Mouse (Mus musculus): ENCODE results near the gene Tln2. TPM values are rescaled to one million over a fixed set of nuclear protein-coding genes. Genes with fewer than 3 reads are reported as not detected.
A peak's percentile ranks its signal among the peaks of the same experiment; 100 is the strongest.

Gene Tln2
- total RNA-seq, 2 experiments from 2014 or later = 119 to 122 TPM

DNA sequence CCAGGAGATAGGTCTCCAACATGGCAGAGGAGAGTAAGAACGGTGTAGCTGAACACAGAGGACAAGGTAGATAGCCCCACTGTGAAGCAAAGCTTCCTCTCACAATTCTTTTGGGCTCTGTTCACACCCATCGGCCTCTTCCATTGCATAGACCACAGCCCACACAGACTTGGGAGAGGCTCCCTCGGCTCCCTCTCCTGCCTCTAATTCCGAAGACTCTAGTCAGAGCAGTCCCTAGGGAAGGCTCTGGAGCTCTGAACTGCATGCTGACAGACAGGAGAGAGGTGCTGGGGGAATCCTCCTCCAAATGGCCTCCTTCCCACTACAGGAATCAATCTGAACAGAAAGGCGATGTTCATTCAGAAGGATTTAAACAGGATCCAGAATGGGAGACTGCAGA, 72.9 kb downstream of the Tln2 start:
- no peak for DNase-seq (ENCODE audit: low spot score in 2 of 2)
- intact Hi-C loops (cut with DNase I) = no loop called here

DNA sequence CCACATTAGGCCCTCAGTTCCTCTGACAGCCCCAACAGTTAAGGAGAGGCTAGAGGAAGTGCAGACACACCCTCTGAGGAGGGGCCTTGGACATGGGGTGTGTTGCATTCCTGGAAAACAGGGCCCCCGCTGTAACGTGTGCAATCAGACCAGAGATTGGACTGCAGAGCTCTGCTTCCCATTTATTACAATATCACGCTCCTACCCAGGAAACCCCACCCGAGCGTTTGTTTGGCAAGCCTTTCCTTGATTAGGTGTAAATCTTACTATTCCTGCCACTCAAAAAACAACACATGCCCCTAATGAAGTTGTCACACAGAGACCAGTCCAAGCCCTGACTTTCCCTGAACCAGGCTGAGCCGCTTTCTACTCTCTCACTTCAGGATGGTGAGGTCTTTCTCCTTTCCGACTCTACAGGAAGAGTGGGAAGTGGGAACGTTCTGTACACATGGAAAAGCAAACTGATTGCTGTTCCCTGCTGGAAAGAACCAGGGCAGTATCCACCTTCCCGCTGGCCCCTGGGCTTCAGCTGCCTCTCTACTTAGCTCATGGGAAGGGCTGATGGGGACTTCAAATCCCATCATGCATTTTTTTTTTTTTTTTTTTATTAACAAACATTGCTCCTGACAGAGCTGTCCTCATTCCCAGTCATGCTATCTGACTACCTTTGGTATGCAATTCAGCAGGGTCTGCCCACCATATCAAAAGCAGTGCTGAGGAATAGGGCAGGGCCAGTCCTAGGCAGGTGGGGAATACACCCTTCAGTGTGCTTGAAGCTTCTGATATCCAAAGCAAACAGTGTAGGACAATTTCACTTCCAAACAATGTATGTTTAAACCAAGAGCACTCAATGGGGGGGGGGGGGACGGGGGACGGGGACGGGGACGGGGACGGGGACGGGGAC, 74.1 kb downstream of the Tln2 start:
- no peak for DNase-seq (ENCODE audit: low spot score in 2 of 2)
- intact Hi-C loops (cut with DNase I) = no loop called here

DNA sequence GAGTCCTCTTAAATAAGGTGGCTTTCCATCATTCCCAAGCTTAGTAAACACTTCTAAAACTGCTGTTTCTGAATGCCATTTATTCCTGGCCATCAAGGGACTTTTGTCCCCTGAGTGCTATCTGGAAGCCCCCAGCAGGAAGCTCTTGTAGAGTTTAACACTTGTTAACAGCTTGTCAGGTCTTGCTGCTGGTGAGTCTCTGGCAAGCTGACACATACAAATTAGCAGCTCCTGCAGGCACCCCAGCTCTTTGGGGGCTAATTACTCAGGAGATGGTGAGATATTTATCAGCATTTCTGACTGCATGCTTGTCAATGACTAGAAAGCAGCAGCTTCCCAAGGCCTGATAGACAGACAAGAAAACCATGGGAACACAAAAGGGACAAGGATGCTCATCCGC, 77.2 kb downstream of the Tln2 start:
- intact Hi-C loops (cut with DNase I) = no loop called here
- DNase-seq (ENCODE audit: low spot score in 2 of 2) = no peak

DNA sequence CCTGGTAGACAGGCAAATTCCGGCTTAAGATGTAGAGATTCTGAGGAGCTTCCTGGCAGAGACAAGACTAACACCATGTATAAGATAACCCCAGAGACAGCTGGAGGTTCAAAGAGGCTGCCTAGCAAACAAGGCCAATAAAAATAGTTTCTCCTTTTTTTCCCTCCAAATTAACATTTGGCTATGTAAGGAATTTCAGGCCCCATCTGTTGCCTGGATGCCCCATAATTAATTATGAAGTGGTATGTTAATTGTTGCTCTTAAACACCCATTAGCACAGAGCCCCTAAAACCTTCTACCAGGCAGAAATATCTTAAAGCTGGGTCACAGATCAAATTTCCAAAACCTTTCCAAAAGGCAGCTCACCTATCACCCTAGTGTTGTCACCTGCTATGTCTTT, 77.7 kb downstream of the Tln2 start:
- no peak for DNase-seq (ENCODE audit: low spot score in 2 of 2)
- intact Hi-C loops (cut with DNase I) = no loop called here

DNA sequence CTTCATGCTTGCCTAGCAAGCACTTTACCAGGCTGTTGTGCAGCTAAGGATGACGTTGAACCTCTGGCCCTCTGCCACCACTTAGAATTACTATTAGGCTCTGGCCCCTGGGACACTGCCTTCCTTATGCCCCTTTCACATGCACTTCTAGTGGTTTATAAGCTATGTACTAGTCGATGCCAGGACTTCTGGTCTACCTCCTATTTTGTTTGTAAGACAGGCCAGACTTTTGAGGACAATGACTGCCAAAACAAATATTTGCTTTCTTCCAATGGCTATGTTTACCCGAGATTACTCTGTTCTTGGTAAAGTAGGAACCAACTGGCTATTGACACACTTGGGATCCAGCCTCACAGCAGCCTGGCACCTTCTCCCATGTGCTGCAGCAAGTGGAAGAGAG, 82.1 kb downstream of the Tln2 start:
- intact Hi-C loops (cut with DNase I) = no loop called here

DNA sequence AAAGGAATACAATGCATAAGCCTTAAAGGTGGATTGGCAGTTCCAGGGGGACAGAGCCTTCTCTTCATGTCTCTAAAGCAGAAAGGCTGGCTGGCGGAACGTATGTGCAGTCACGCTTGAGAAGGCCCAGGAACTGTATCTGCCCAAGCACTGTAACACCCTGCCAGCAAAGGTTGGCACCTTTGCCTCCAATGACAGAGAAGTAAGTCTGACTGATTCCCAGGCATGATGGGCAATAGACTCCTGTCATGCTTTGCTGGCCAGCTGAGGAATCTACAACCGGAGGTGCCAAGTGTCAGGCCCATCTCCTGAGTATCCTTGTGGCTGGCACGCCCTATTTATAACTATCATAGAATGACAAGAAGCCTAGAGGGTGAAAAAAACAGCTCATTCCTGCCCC, 83.3 kb downstream of the Tln2 start:
- intact Hi-C loops (cut with DNase I) = no loop called here
- no peak for DNase-seq (ENCODE audit: low spot score in 2 of 2)

More for the DNA sequence above, 82.1 kb downstream of the Tln2 start:
- DNase-seq (ENCODE audit: low spot score in 2 of 2) = no peak

DNA sequence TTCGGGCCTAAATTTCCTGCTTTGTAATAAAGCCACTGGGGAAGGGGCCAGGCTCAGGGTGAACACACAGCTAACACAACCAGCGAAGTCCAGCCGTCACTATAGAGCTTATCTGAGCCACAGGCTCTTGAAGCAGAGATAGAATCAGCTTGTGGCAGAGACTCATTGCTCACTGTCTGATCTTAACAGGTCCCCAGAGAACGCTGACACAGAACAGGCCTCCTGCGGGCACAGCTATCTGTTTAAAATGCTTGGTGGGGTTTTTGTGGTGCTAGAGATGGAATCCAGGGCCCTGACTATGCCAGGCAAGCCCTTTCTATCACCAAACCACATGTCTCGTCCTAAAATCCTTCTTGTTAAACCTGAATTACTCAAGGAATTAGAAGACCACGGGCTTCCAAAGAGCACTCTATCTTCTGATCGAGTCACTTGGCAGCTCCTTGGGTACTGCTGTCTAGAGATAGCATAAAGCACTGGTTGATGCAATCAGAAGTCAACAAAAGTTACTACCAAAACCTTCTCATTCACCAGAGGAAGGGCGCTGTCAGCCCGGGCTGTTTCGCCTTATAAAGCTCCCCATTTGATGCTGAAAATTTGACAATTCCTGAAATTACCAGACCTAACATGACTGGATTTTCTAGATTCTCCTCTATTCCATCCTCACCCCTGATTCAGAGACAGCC, 95.9 kb downstream of the Tln2 start:
- intact Hi-C loops (cut with DNase I) = no loop called here
- no peak for DNase-seq (ENCODE audit: low spot score in 2 of 2)

DNA sequence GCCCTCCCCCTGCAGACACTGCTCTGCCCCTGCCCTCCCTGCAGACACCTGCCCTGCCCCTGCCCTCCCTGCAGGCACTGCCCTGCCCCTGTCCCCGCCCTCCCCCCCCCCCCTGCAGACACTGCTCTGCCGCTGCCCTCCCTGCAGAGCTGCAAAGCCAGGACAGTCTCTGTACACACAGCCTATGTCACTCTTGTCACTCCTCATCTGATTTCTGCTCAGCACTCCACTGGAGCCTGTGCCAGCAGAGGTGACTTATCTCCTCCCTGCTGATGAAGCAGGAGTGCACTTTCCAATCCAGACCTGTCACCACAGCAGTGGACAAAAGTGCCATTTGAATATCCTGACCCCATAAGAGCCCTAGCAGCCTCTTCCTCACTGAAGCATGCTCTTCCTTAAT, 118.0 kb downstream of the Tln2 start:
- no peak for DNase-seq (ENCODE audit: low spot score in 2 of 2)
- intact Hi-C loops (cut with DNase I) = no loop called here

DNA sequence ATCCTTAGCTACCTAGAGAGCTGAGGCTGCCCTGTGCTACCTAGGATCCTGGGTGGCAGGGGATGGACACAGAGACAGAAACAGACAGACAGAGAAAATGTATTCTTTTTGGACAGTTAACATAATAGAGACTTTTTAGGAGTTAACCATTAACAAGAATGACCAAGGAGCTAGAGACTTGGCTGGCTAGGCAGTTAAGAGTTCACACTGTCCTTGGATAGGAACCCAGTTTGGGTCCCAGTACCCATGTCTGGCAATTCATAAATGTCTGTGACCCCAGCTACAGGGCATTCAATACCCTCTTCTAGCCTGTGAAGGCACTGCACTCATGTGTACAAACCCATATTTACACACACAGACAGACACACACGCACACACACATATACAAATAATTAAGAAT, 122.0 kb downstream of the Tln2 start:
- DNase-seq (ENCODE audit: low spot score in 2 of 2) = no peak
- intact Hi-C loops (cut with DNase I) = no loop called here

DNA sequence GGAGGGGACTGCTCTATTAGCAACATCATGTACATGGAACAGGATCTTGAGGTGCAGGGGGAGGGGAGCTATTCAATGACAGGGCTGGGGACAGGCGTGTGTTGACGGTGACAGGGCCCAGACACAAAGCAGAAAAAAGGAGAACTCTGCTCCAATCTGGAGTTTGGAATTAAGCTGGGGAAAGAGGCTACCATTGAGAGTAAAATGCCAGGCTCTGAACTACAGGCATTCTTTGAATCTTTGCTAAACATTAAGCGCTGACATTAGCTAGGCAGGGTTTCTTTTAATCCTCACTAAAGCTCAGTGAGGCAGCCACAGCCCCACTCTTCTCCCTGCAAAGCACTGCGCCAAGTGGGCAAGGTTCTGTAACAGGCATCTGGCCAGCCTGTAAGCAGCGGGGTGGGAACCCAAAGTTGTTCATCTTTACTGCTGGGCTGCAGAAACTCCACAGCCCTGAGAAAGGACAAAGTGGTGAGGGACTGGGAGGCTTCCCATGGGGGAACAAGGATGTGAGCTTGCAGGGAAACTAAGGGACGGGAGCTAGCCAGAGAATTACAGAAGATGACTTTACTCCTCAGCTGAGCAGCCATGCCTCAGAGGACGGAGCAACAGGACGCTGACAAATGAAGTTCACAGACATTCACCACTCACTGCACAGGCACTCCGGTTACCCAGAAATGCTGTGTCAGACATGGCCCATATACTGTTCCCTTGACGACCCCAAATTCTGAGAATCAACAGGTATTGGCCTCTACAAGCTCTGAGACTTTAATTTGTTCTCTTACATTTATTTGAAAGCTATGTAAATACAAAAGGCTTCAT, 124.0 kb downstream of the Tln2 start:
- intact Hi-C loops (cut with DNase I) = no loop called here
- DNase-seq (ENCODE audit: low spot score in 2 of 2) = peak in 1 of 2 experiments; percentile 29

DNA sequence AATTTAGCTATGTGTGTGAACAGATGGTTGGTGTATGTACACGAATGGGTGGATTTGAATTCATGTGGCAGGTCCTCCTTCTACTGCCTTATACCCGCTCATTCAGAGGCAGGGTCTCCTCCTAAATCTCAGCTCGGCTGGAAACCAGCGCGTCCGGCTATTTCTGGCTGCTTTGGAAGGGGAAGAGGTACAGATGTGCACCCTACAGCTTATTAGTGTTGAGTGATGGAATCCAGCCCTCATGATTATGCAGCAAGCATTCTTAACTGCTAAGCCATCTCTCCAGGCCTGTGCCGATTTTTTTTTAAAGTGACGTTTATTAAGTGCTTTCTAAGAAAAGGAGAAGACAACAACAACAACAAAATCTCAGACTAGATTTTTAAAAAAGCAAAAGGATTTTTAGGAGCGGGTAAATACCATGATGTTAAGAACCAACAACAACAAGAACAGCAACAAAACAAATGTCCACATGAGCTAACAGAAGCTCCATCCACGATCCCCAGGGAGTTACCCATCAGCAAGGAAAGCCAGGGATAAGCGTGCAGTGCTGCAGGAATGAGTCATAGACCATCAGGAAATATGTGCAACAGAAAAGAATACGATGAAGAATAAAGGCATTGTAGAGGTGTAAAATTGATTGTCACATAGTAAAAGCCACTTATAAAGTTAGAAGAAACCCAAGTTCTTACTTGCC, 130.2 kb downstream of the Tln2 start:
- intact Hi-C loops (cut with DNase I) = no loop called here
- DNase-seq (ENCODE audit: low spot score in 2 of 2) = no peak

DNA sequence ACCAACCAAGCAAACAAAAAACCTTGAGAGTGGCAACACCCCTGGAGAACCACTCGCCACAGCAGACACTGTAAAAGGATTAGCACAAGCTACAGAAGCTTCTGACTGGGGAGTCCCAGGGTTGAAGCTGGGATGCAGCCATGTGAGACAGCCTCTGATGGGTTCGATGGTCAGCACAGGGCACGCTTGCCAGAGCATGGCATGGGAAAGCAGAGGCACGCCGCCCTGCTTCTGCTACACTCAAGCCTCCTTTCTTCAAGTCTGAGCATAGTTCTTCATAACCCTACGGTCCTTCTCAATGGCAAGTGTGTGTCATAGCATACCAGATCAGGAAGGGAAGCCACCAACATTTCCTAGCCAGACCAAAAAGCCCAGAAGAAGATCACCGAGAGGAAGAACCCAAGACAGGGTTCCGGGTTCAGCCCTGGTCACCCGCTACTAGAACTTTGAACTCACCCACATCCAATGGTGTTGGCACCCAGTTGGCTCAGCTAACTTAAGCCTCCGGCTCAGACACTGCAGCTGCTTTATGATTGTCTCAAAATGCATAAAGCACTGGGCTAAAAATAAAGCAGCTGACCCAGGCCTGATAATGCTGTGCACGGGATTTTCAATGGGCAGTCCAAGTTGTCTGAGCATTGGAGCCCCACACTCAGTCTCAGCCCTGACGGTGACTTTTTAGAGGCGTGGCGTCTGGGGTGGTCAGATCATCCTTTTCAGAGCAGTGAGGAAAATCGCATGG, 131.0 kb downstream of the Tln2 start:
- intact Hi-C loops (cut with DNase I) = no loop called here
- DNase-seq (ENCODE audit: low spot score in 2 of 2) = no peak

DNA sequence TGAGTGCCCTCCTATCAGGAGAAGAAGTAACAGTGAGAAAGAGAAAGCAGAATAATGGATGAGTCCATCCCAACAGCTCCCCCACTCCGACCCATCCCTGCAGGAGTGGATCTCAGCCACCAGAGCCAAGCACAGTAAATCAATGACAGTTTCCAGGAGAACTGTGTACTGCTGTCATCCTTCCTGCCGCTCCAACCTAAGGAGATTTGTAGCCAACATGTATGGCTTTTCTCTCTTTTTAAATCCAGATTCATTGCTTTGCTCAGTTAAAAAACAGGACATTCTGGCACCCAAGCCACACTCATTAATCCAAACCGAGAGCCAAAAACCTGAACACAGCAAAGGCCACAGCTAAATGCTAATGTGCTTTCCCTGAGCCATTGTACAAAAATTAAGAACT, 133.2 kb downstream of the Tln2 start:
- no peak for DNase-seq (ENCODE audit: low spot score in 2 of 2)
- intact Hi-C loops (cut with DNase I) = no loop called here

DNA sequence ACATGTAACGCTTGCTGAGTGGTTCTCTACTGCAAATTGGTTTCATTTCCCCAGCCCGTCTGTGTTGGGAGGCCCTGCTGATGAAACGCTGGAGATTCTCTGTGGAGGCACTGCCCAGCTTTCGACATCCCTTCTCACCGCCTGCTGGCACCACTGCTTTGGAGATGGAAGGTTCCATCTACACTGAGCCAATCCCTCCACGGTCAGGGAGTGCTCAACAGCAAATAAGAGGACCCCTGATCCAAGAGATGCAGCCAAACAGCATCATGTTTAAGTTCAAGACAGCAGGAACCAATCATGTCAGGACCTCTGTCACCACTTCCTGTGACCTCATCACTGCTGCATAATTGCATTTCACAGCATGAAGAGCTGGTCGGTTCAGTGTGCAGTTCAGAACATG, 135.4 kb downstream of the Tln2 start:
- intact Hi-C loops (cut with DNase I) = no loop called here

DNA sequence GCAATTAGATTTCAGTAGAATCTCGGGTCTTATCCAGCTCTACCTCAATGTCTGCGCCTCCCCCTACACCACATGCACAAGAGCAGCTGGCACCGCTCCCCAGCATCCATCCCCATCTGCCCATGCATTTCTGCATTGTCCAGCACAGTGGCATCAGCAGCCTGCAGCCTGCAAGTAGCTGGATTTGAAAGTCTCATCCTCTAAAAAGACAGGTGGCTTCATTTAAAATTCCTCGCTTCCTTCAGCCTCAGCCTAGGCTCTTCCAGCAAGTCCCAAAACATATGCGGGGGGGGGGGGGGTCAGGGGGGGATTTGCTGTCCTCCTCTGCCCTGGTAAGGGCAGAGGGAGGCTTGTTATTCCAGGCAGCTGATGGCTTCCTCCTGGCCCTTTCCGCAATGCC, 141.4 kb downstream of the Tln2 start:
- peak; percentile 32 to 35 for DNase-seq (ENCODE audit: low spot score in 2 of 2)
- intact Hi-C loops (cut with DNase I) = no loop called here

More for the DNA sequence above, 135.4 kb downstream of the Tln2 start:
- DNase-seq (ENCODE audit: low spot score in 2 of 2) = no peak

DNA sequence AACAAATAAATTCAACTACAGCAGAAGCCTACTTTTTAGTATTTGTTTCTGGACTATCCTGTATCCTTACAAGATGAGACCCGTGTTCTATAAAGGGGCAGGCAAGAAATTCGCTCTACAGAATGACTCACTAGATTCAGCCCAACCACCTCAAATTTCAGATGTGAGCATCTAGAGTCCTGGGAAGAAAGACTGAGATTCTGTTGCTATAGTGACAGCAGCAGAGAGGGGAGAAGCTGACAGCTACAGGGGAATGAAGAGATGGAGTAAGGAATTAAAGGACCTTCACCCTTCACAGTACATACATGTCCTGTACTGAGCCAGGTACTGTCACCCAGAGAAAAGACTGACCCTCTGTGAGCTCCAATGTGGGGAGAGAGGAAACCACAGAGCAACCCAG, 148.8 kb downstream of the Tln2 start:
- peak; percentile 33 to 54 for DNase-seq (ENCODE audit: low spot score in 2 of 2)

DNA sequence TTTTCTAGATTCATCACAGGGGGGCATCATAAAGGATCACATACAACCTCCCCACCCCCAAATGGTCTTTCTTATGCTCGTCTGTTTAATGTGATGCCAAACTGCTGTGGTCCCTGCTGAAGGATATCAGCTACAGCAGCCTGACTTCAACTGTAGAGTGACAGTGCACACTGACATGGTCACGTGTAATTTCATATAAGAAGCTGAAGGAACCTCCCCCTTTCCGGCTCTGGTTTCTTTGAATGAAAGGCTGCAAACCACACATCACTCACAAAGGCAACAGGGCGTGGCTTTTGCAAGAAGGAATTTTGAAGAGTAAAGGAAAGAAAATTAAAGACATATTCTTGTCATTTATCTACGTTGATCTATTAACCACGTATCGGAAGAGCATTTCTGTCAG, 154.8 kb downstream of the Tln2 start:
- intact Hi-C loops (cut with DNase I) = no loop called here
- DNase-seq (ENCODE audit: low spot score in 2 of 2) = no peak

More for the DNA sequence above, 148.8 kb downstream of the Tln2 start:
- intact Hi-C loops (cut with DNase I) = no loop called here

DNA sequence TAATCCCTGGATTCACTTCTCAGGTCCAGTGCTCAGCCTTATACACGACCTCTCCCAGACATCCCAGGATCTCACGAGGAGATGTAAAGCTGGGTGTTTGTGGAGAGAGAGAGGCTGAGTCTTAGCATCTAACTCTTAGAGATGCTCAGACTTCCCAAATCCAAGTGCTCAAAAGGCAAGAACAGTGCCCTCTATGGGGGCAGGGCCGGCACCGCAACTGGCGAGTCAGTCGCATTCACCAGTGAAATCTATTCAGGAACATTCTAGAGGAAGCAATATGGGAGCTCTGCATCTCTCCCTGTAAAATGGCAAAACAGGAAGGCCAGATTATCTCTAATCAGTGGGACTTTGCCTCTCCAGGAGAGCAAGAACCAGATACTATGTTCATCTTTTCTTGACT, 159.9 kb downstream of the Tln2 start:
- intact Hi-C loops (cut with DNase I) = no loop called here
- DNase-seq (ENCODE audit: low spot score in 2 of 2) = peak in 1 of 2 experiments; percentile 16

DNA sequence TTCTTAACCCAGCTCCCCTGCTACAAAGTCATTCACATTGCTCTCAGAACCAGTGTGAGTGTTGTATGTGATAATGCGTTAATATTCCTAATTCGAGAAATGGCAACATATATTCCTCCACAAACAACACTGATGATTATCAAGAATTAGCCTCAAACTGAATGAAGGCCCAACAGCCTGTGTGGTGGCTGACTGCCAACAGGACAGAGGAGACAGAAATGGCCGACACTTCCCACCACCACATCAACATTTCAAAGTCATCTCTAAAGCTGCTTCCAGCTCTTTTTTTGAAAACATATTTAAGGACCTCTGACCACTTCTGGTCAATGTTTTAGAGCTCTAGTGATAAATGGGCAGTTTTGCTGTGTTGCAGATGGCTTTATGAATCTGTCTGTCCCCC, 161.7 kb downstream of the Tln2 start:
- no peak for DNase-seq (ENCODE audit: low spot score in 2 of 2)
- intact Hi-C loops (cut with DNase I) = no loop called here
